Mouse (Mus musculus) hindbrain, embryonic 11.5 days (tissue): ENCODE results near the gene Ddi2. TPM values are rescaled to one million over a fixed set of nuclear protein-coding genes. Genes with fewer than 3 reads are reported as not detected.
"Not testable (repeated sequence)": the region's sequence is repeated elsewhere in the genome, so short reads cannot be mapped to it uniquely, and the experiment has no call there.

Source experiments
- ATAC-seq: fragments of 200-750 bp; cut with Nextera tagmentation; 2 replicates; pipeline ENCODE4 v1.8.0; 2017; ENCODE audit warnings: mild to moderate bottlenecking, moderate TSS enrichment, moderate library complexity; ENCODE audit not compliant: low FRiP score
- DNase-seq: peaks from one replicate; pipeline ENCODE4 v3.0.0-alpha.2; 2015; ENCODE audit warnings: low spot score
- H3K27ac ChIP-seq: fragments of 300-500 bp; sonication (generic); 2 replicates; pipeline ENCODE4 v1.5.1; 2014; ENCODE audit warnings: mild to moderate bottlenecking, low read depth, low read length
- H3K27me3 ChIP-seq: fragments of 300-500 bp; sonication (generic); 2 replicates; pipeline ENCODE4 v1.6.1; 2014; ENCODE audit warnings: mild to moderate bottlenecking, low read length, moderate library complexity, mixed read lengths; ENCODE audit not compliant: control insufficient read depth, insufficient read depth
- H3K36me3 ChIP-seq: fragments of 300-500 bp; sonication (generic); 2 replicates; pipeline ENCODE4 v1.6.1; 2014; ENCODE audit warnings: mild to moderate bottlenecking, low read length, moderate library complexity, mixed read lengths; ENCODE audit not compliant: control insufficient read depth, insufficient read depth
- H3K4me1 ChIP-seq: fragments of 300-500 bp; sonication (generic); replicated peaks from 2 replicates; pipeline ENCODE4 v1.6.1; 2014; ENCODE audit warnings: low read length, mixed read lengths; ENCODE audit not compliant: control insufficient read depth, insufficient read depth
- H3K4me2 ChIP-seq: fragments of 300-500 bp; sonication (generic); replicated peaks from 2 replicates; pipeline ENCODE4 v1.6.1; 2014; ENCODE audit warnings: mild to moderate bottlenecking, low read depth, low read length
- H3K4me3 ChIP-seq: fragments of 300-500 bp; sonication (generic); 2 replicates; pipeline ENCODE4 v1.5.1; 2014; ENCODE audit warnings: low read depth, low read length
- H3K9ac ChIP-seq: fragments of 300-500 bp; sonication (generic); 2 replicates; pipeline ENCODE4 v1.6.1; 2014; ENCODE audit warnings: low read depth, low read length
- H3K9me3 ChIP-seq: fragments of 300-500 bp; sonication (generic); 2 replicates; pipeline ENCODE4 v1.6.1; 2016; ENCODE audit warnings: low read length; ENCODE audit not compliant: control insufficient read depth
- WGBS: fragments of 180-500 bp; shearing (Covaris S2); extraction: QIAGEN DNeasy Blood & Tissue Kit; methylation state at CpG from one replicate; pipeline ENCODE4 v1.1.7; 2014; 5-methylcytosine and 5-hydroxymethylcytosine counted together
- polyA plus RNA-seq: library from polyadenylated mRNA; unstranded; fragments of >200 nt; fragmentation: Nextera tagmentation; extraction: Ambion mirVana; gene quantifications from 2 replicates; pipeline ENCODE4 v1.2.1, GENCODE M21; 2014

The Ddi2 gene
- polyA plus RNA-seq, result 15.0 and 18.9 TPM in 2 replicates

- under 1% methylated on average over 78 of the region's 105 CpGs for WGBS
- Histone ChIP-seq H3K9me3 (no peaks in the 10 kb centered on the region), H3K27me3 (no peaks in the 10 kb centered on the region), H3K4me3 (peak within 1 kb of the TSS; percentile 99), H3K9ac (peak within 1 kb of the TSS; percentile 97), H3K36me3 (no peaks in the 10 kb centered on the region), H3K4me1 (0 out of 2 replicates have a peak, but pooled peaks cover 2% of the 10 kb centered on the region), H3K4me2 (peak within 1 kb of the TSS; percentile 90), H3K27ac (peak within 1 kb of the TSS; percentile 84)
- DNase-seq (peak; percentile 95), ATAC-seq (peak; percentile 86)
These were observed at the start of gene Ddi2 for GRCm38 (mm10) chr4:141722731-141723672. Gene Ddi2, minus strand, starts transcription at chr4:141723419.

- H3K9ac ChIP-seq, H3K27ac ChIP-seq, DNase-seq, H3K27me3 ChIP-seq, H3K36me3 ChIP-seq, H3K4me2 ChIP-seq, H3K4me3 ChIP-seq, H3K9me3 ChIP-seq, ATAC-seq, H3K4me1 ChIP-seq: not testable (repeated sequence)
- WGBS, result 84% methylated on average over 4 of the region's 4 CpGs
These were observed 49.8 kb upstream of the Ddi2 start for GRCm38 (mm10) chr4:141773019-141773418.

- Histone ChIP-seq H3K27me3 (no peaks in the 10 kb centered on the region), H3K9ac (no peak overlapping the region), H3K4me3 (no peak overlapping the region), H3K36me3 (peaks cover 4% of the 10 kb centered on the region; the same call in 1 of the 2 replicates), H3K27ac (no peak overlapping the region), H3K4me1 (no peaks in the 10 kb centered on the region), H3K9me3 (no peaks in the 10 kb centered on the region), H3K4me2 (no peak overlapping the region)
- 93% methylated on average over 8 of the region's 8 CpGs for WGBS
- ATAC-seq (no peak), DNase-seq (no peak)
These were observed 48.6 kb upstream of the Ddi2 start for GRCm38 (mm10) chr4:141771823-141772222.

GRCm38 (mm10) chr4:141769501-141770160 is 46.4 kb upstream of the Ddi2 start:
- DNase-seq (no peak), ATAC-seq (no peak)
- H3K4me2 ChIP-seq, result no peak overlapping the region
- no peaks in the 10 kb centered on the region for H3K9me3 ChIP-seq
- WGBS, result 95% methylated on average over 8 of the region's 8 CpGs
- H3K27ac ChIP-seq, result no peak overlapping the region
- H3K4me3 ChIP-seq, result no peak overlapping the region
- peaks cover 4% of the 10 kb centered on the region; the same call in 1 of the 2 replicates for H3K36me3 ChIP-seq
- H3K27me3 ChIP-seq, result no peaks in the 10 kb centered on the region
- H3K9ac ChIP-seq, result no peak overlapping the region
- no peaks in the 10 kb centered on the region for H3K4me1 ChIP-seq

- H3K4me3 ChIP-seq, result no peak overlapping the region
- H3K9me3 ChIP-seq, result no peaks in the 10 kb centered on the region
- H3K27ac ChIP-seq, result no peak overlapping the region
- no peaks in the 10 kb centered on the region for H3K4me1 ChIP-seq
- H3K27me3 ChIP-seq, result no peaks in the 10 kb centered on the region
- H3K4me2 ChIP-seq, result no peak overlapping the region; the same call in 1 of the 2 replicates
- ATAC-seq (no peak), DNase-seq (no peak)
- H3K9ac ChIP-seq, result no peak overlapping the region
- peaks cover 2% of the 10 kb centered on the region; the same call in 1 of the 2 replicates for H3K36me3 ChIP-seq
- WGBS, result 67% methylated on average over 19 of the region's 19 CpGs
These were observed 44.3 kb upstream of the Ddi2 start for GRCm38 (mm10) chr4:141767353-141768036.

GRCm38 (mm10) chr4:141766668-141767352 is 43.6 kb upstream of the Ddi2 start:
- Histone ChIP-seq H3K9me3 (no peaks in the 10 kb centered on the region), H3K4me1 (no peaks in the 10 kb centered on the region), H3K36me3 (no peaks in the 10 kb centered on the region; the same call in 1 of the 2 replicates), H3K4me2 (no peak overlapping the region; the same call in 1 of the 2 replicates), H3K27ac (no peak overlapping the region), H3K9ac (no peak overlapping the region), H3K4me3 (no peak overlapping the region), H3K27me3 (no peaks in the 10 kb centered on the region)
- 80% methylated on average over 19 of the region's 19 CpGs for WGBS
- ATAC-seq, result no peak
- DNase-seq, result no peak

GRCm38 (mm10) chr4:141766316-141766667 is 43.1 kb upstream of the Ddi2 start:
- no peaks in the 10 kb centered on the region for H3K4me1 ChIP-seq
- no peaks in the 10 kb centered on the region for H3K27me3 ChIP-seq
- H3K4me2 ChIP-seq, result no peak overlapping the region
- DNase-seq, result no peak
- H3K9ac ChIP-seq, result no peak overlapping the region
- no peak overlapping the region for H3K4me3 ChIP-seq
- ATAC-seq, result no peak
- no peaks in the 10 kb centered on the region for H3K36me3 ChIP-seq
- H3K27ac ChIP-seq, result no peak overlapping the region
- 90% methylated on average over 8 of the region's 8 CpGs for WGBS
- H3K9me3 ChIP-seq, result no peaks in the 10 kb centered on the region

- 93% methylated on average over 3 of the region's 3 CpGs for whole genome bisulfite sequencing
- no peak for ATAC-seq
- H3K9ac ChIP-seq, result no peak overlapping the region
These were observed 41.8 kb upstream of the Ddi2 start for GRCm38 (mm10) chr4:141765008-141765407.

More at GRCm38 (mm10) chr4:141765008-141765407, 41.8 kb upstream of the Ddi2 start:
- Histone ChIP-seq H3K27ac (no peak overlapping the region), H3K27me3 (no peaks in the 10 kb centered on the region), H3K36me3 (no peaks in the 10 kb centered on the region), H3K9me3 (no peaks in the 10 kb centered on the region), H3K4me3 (no peak overlapping the region), H3K4me2 (no peak overlapping the region), H3K4me1 (no peaks in the 10 kb centered on the region)
- DNase-seq, result no peak
